Mouse (Mus musculus): Measurements from ENCODE around the gene Map2k6.

Map2k6 gene

GRCm38 (mm10) chr11:110562320-110563081 lies 163.6 kb downstream of the Map2k6 start:
- peak; percentile 18 for DNase-seq (ENCODE audit: low read depth, low spot score)

GRCm38 (mm10) chr11:110563272-110563671 lies 164.3 kb downstream of the Map2k6 start:
- no peak for DNase-seq (ENCODE audit: low read depth, low spot score)

- DNase-seq (ENCODE audit: low read depth, low spot score): no peak
Measured at GRCm38 (mm10) chr11:110563801-110564200, 164.9 kb downstream of the Map2k6 start.

- DNase-seq (ENCODE audit: low read depth, low spot score): no peak
Measured at GRCm38 (mm10) chr11:110566307-110566706, 167.4 kb downstream of the Map2k6 start.

- DNase-seq (ENCODE audit: low read depth, low spot score): peak; percentile 44
Measured at GRCm38 (mm10) chr11:110572548-110572947, 173.6 kb downstream of the Map2k6 start.

All from telencephalon, adult 2 months (tissue).